Mouse (Mus musculus) liver, postnatal 0 days (tissue): ENCODE data around the gene Ralgapa1.

Experiments used
- CTCF ChIP-seq: sonication (generic); IDR thresholded peaks from 2 replicates; pipeline ENCODE4 v1.5.1; 2016; ENCODE audit warnings: antibody characterized with exemption, low read depth
- EP300 ChIP-seq: IDR thresholded peaks from 2 replicates; pipeline ENCODE4 v1.6.1; 2016; ENCODE audit warnings: antibody characterized with exemption, low read depth, mild to moderate bottlenecking

DNA sequence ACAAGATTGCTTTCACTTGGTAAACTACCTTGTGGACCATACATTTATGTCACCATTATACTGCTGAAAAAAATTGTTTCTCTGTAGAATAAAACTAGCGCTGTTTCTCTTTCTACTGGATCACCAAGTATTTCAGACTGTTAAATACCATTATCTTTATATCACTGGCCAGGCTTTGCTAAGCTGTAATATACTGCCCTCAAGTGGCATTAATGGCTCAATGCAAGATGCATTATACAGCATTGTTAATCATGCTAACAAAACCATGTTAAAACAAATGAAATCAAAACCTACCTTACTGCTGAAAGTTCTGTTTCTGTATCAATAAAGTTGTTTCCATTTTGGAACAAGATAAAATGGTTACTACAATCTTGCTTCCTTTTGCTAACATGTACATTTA lies 100.6 kb downstream of the Ralgapa1 start:
- TF ChIP-seq EP300 (no peak), CTCF (peak; percentile 70)
